Mouse (Mus musculus) limb, embryonic 10.5 days (tissue): ENCODE results near the gene Vegfb. TPM values are rescaled to one million over a fixed set of nuclear protein-coding genes. Genes with fewer than 3 reads are reported as not detected.

Experiments used
- DNase-seq: peaks from one replicate; pipeline ENCODE4 v3.0.0-alpha.2; 2017; ENCODE audit warnings: low spot score
- H3K27ac ChIP-seq: fragments of 300-500 bp; sonication (generic); 2 replicates; pipeline ENCODE4 v1.5.1; 2016; ENCODE audit warnings: mild to moderate bottlenecking
- H3K27me3 ChIP-seq: fragments of 300-500 bp; sonication (generic); 2 replicates; pipeline ENCODE4 v1.6.1; 2016; ENCODE audit warnings: low read depth, mild to moderate bottlenecking; ENCODE audit not compliant: poor library complexity, severe bottlenecking
- H3K36me3 ChIP-seq: fragments of 300-500 bp; sonication (generic); 2 replicates; pipeline ENCODE4 v1.6.1; 2016; ENCODE audit warnings: mild to moderate bottlenecking, moderate library complexity
- H3K4me1 ChIP-seq: fragments of 300-500 bp; sonication (generic); 2 replicates; pipeline ENCODE4 v1.6.1; 2016
- H3K4me3 ChIP-seq: fragments of 300-500 bp; sonication (generic); 2 replicates; pipeline ENCODE4 v1.5.1; 2016; ENCODE audit warnings: mild to moderate bottlenecking, moderate library complexity
- H3K9me3 ChIP-seq: fragments of 300-500 bp; sonication (generic); replicated peaks from 2 replicates; pipeline ENCODE4 v1.6.1; 2016; ENCODE audit warnings: mild to moderate bottlenecking
- WGBS: fragments of 180-500 bp; shearing (Covaris S2); methylation state at CpG from one replicate; pipeline ENCODE4 v1.1.7; 2016; 5-methylcytosine and 5-hydroxymethylcytosine counted together
- polyA plus RNA-seq: library from polyadenylated mRNA; unstranded; fragments of >200 nt; fragmentation: Nextera tagmentation; extraction: Ambion mirVana; gene quantifications from 2 replicates; pipeline ENCODE4 v1.2.1, GENCODE M21; 2016

Gene Vegfb
- polyA plus RNA-seq, 1 experiment from 2014 or later, result 41.7 TPM

- peak overlapping the region; percentile 92 for H3K27ac ChIP-seq
- DNase-seq, result no peak
- peak overlapping the region; percentile 86 for H3K4me3 ChIP-seq
- 22% methylated on average over 29 of the region's 29 CpGs for WGBS
- peaks cover 3% of the 10 kb centered on the region for H3K36me3 ChIP-seq
- peaks cover 40% of the 10 kb centered on the region for H3K27me3 ChIP-seq
- H3K4me1 ChIP-seq, result peaks cover 25% of the 10 kb centered on the region
- H3K9me3 ChIP-seq, result no peaks in the 10 kb centered on the region
Observed at GRCm38 (mm10) chr19:6940396-6941351, 46.8 kb downstream of the Vegfb start.

- Histone ChIP-seq H3K27me3 (peaks cover 53% of the 10 kb centered on the region), H3K4me1 (peaks cover 25% of the 10 kb centered on the region), H3K36me3 (no peaks in the 10 kb centered on the region), H3K27ac (no peak overlapping the region), H3K4me3 (0 out of 2 replicates have a peak overlapping the region, but pooled peaks have one; percentile 11), H3K9me3 (no peaks in the 10 kb centered on the region)
- WGBS, result 90% methylated on average over 20 of the region's 20 CpGs
- DNase-seq, result no peak
Observed at GRCm38 (mm10) chr19:6939106-6940002, 48.1 kb downstream of the Vegfb start.

GRCm38 (mm10) chr19:6937541-6938465 lies 49.6 kb downstream of the Vegfb start:
- peaks cover 69% of the 10 kb centered on the region for H3K27me3 ChIP-seq
- no peaks in the 10 kb centered on the region for H3K9me3 ChIP-seq
- H3K36me3 ChIP-seq, result no peaks in the 10 kb centered on the region
- H3K27ac ChIP-seq, result no peak overlapping the region
- peaks cover 30% of the 10 kb centered on the region for H3K4me1 ChIP-seq
- no peak for DNase-seq
- H3K4me3 ChIP-seq, result no peak overlapping the region
- 82% methylated on average over 16 of the region's 16 CpGs for WGBS

- WGBS, result 21% methylated on average over 3 of the region's 3 CpGs
- Histone ChIP-seq H3K27ac (no peak overlapping the region), H3K4me3 (no peak overlapping the region), H3K36me3 (no peaks in the 10 kb centered on the region), H3K27me3 (peaks cover 84% of the 10 kb centered on the region), H3K9me3 (no peaks in the 10 kb centered on the region), H3K4me1 (peaks cover 25% of the 10 kb centered on the region)
- no peak for DNase-seq
Observed at GRCm38 (mm10) chr19:6936299-6936698, 51.2 kb downstream of the Vegfb start.

- Histone ChIP-seq H3K27me3 (peaks cover 91% of the 10 kb centered on the region), H3K27ac (no peak within 1 kb of the TSS), H3K4me1 (peaks cover 8% of the 10 kb centered on the region), H3K36me3 (no peaks in the 10 kb centered on the region), H3K4me3 (peak within 1 kb of the TSS; percentile 39), H3K9me3 (no peaks in the 10 kb centered on the region)
- no peak for DNase-seq
- 9% methylated on average over 23 of the region's 23 CpGs for WGBS
Observed at GRCm38 (mm10) chr19:6934195-6934977, 53.1 kb downstream of the Vegfb start, which contains the start of gene Kcnk4. Gene Kcnk4 (minus strand): TSS chr19:6934515.

GRCm38 (mm10) chr19:6933436-6934194 lies 53.8 kb downstream of the Vegfb start:
- 5% methylated on average over 58 of the region's 58 CpGs for whole genome bisulfite sequencing
- DNase-seq, result no peak
- Histone ChIP-seq H3K4me3 (peak overlapping the region; percentile 39), H3K27ac (no peak overlapping the region), H3K27me3 (peaks cover 92% of the 10 kb centered on the region), H3K9me3 (no peaks in the 10 kb centered on the region), H3K4me1 (peaks cover 8% of the 10 kb centered on the region), H3K36me3 (no peaks in the 10 kb centered on the region)

GRCm38 (mm10) chr19:6933102-6933435 lies 54.4 kb downstream of the Vegfb start:
- H3K36me3 ChIP-seq, result no peaks in the 10 kb centered on the region
- peaks cover 8% of the 10 kb centered on the region for H3K4me1 ChIP-seq
- WGBS, result 16% methylated on average over 4 of the region's 4 CpGs
- no peak for DNase-seq
- no peaks in the 10 kb centered on the region for H3K9me3 ChIP-seq
- no peak overlapping the region for H3K27ac ChIP-seq
- 0 out of 2 replicates have a peak overlapping the region, but pooled peaks have one; percentile 39 for H3K4me3 ChIP-seq
- H3K27me3 ChIP-seq, result peaks cover 92% of the 10 kb centered on the region

Other genes starting within 250 kb of the Vegfb start
- gene Rps6ka4, start 147.0 kb downstream of the Vegfb start, polyA plus RNA-seq, result 2.8 and 4.8 TPM in 2 replicates
- gene Ccdc88b, start 129.4 kb downstream of the Vegfb start, polyA plus RNA-seq, result 0.15 and 0.61 TPM in 2 replicates
- gene Trmt112, start 78.0 kb downstream of the Vegfb start, polyA plus RNA-seq, result 157 and 168 TPM in 2 replicates
- gene Prdx5, start 77.5 kb downstream of the Vegfb start, polyA plus RNA-seq, result 122 and 131 TPM in 2 replicates
- 6.2 and 7.0 TPM in 2 replicates for gene Esrra, start 65.8 kb downstream of the Vegfb start, polyA plus RNA-seq
- 0.76 and 0.93 TPM in 2 replicates for gene Catsperz, start 62.3 kb downstream of the Vegfb start, polyA plus RNA-seq
- 0.11 TPM in 1 of 2 replicates, not detected in the other for gene Kcnk4, start 53.1 kb downstream of the Vegfb start, polyA plus RNA-seq
- 51.8 and 55.3 TPM in 2 replicates for gene Bad, start 45.8 kb downstream of the Vegfb start, polyA plus RNA-seq
- gene Gpr137, start 45.2 kb downstream of the Vegfb start, polyA plus RNA-seq, result 21.6 and 24.4 TPM in 2 replicates
- gene Ppp1r14b, start 12.7 kb downstream of the Vegfb start, polyA plus RNA-seq, result 245 and 281 TPM in 2 replicates
- 29.2 and 37.8 TPM in 2 replicates for gene Plcb3, start 11.2 kb downstream of the Vegfb start, polyA plus RNA-seq
- 94.0 and 102 TPM in 2 replicates for gene Fkbp2, start 7.2 kb downstream of the Vegfb start, polyA plus RNA-seq
- gene Dnajc4, start 4.9 kb upstream of the Vegfb start, polyA plus RNA-seq, result 17.4 and 19.4 TPM in 2 replicates
- gene Nudt22, start 8.5 kb upstream of the Vegfb start, polyA plus RNA-seq, result 21.1 and 21.2 TPM in 2 replicates
- gene Trpt1, start 8.5 kb upstream of the Vegfb start, polyA plus RNA-seq, result 7.4 and 10.6 TPM in 2 replicates
- 7.0 and 7.5 TPM in 2 replicates for gene Fermt3, start 31.8 kb upstream of the Vegfb start, polyA plus RNA-seq
- 455 and 483 TPM in 2 replicates for gene Stip1, start 52.3 kb upstream of the Vegfb start, polyA plus RNA-seq
- gene Macrod1, start 69.2 kb upstream of the Vegfb start, polyA plus RNA-seq, result 2.8 and 4.4 TPM in 2 replicates
- gene Flrt1, start 118.1 kb upstream of the Vegfb start, polyA plus RNA-seq, result 0.54 and 1.6 TPM in 2 replicates
- 252 and 263 TPM in 2 replicates for gene Otub1, start 218.7 kb upstream of the Vegfb start, polyA plus RNA-seq
- 862 and 928 TPM in 2 replicates for gene Cox8a, start 230.0 kb upstream of the Vegfb start, polyA plus RNA-seq